Mouse (Mus musculus) ovary, postnatal 10 days (tissue): ENCODE measurements around the gene Map2.

ENCODE experiments used
- DNase-seq: peaks from one replicate; pipeline ENCODE4 v3.0.0; 2022; ENCODE audit warnings: low spot score

The Map2 gene

DNA sequence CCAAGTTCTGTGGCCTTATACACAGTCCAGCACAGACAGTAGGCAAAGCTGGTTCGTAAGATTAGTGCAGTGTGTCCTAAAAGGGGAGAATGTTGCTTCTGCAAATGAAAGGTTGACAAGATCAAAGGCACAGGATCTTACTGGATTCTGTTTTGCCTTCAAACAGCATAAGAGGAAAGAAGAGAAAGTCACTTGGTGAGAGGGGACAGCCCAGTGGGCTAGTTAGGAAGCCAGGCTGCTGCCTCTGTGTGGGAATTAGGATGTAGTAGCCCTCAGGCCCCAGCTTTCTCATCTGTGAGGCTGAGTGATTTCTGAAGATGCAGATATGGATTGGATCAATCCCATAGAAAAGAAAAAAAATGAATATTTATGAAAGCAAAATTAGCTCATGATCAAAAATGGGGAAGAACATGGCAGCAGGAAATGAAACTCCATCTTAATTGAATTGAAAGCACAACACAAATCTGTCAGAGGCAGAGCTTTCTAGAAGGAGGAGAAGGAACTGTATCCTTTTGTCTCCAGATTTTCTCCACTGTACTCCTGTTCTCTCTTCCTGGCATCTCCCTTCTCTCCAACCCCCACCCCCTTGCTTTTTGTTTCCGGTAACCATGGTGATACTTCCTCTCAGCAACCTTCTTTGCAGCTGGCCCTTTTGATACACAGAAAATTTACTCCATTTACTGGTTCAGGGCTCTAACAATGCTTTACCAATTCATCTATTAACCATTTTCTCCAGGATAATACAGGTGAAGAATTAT, 145.5 kb downstream of the Map2 start:
- DNase-seq, result no peak

DNA sequence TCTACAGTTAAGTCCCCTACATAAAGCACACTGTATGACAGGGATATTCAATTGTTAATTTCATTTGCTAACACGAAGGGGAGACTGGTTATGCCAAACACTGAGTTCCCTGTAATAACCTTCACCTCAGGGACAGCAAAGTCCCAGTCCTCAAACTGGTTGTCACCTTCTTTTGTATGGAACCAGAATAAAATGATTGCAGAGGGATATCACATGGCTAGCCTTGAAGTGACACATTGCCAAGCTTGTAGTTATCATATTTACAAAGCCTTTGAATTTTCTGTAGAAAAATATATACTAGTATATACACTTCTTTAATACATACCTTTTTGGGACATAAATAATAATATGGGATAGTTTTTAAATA, 146.0 kb downstream of the Map2 start:
- no peak for DNase-seq

DNA sequence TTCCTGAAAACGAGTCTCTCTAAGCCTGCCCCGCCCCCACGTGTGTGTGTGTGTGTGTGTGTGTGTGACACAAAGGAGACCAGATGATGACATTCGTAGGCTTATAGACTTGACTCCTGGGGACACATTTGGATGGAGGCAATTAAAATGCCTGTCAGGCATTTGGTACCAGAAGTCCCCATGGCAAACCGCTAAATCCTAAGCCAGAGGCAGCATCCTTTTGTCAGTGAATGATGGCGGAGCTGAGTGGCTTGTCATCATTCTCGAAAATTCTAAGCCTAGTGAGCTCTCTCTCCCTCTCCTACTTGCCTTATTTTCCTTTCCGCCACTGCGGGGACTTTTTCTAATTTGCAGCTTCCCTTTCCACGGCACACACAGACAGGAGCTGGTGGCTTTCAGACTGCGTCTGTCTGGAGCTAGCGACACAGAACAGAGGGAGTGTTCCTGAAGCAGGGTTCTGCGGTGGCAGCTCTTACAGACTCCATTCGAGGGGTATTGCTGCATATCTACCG, 146.6 kb downstream of the Map2 start:
- no peak for DNase-seq

DNA sequence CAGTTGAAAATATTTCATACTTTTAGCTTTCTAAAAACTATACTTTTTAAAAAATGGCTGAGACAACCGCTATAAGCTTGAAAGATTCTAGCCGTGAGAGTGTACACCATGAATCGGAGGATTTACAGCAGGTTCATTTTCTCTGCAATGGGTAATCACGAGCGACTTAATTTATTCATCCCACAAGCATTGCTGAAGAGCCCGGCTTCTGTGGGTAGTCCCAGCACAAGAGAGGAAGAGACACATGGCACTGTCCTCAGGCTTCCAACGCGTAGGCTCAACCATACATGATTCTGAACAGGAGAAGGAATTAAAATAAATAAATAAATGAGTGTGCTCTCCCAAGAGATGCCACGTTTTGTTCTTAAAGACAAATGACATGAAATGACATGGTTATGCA, 148.4 kb downstream of the Map2 start:
- no peak for DNase-seq

DNA sequence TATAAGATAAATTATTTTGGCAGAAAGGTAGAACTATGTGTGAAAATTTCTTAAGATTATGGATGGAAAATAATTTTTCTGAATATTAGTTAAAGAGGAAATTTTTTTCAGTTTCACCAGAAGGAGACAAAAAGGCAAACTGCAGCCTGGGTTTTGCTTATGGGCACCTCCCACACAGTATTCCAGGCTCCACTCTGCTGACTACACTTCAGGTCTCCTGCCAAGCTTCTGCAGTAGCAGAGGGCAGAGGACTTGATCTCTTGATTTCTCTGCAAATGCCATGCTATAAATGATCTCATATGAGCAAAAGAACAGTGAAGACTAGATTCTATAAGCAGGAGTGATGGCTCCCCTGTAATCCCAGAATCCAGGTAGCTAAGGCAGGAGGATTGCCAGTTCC, 149.9 kb downstream of the Map2 start:
- no peak for DNase-seq

DNA sequence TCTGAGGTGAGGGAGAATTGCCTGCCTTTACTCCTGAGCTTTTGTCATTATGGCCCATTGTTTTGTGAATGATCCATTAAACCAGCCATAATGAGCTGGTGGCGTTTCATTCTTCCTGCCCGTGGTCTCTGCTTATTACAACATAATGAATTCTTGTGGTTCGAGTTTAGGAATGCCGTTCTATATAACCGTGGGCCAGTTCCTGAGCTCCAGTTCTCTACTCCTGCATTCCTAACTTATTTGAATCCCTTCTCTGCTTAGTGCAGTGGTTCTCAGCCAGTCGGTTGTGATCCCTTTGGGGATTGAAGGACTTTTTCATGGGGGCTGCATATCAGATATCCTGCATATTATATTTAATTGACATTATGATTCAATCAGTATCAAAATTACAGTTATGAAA, 153.9 kb downstream of the Map2 start:
- DNase-seq, result no peak

DNA sequence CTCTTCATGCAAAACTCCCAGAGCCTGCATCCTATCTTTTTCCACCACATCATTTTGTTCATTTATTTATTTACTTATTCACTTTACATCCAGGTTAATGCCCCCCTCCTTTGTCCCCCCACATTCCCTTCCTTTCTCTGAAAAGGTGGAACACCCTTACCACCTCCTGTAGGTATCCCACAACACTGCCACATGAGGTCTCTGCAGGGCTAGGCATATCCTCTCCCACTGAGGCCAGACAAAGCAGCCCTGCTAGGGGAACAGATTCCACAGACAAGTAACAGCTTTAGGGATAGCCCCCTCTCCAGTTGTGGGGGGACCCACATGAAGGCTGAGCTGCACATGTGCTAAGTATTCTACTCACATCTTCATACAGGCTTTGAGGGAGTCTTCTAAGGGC, 154.5 kb downstream of the Map2 start:
- DNase-seq, result no peak

DNA sequence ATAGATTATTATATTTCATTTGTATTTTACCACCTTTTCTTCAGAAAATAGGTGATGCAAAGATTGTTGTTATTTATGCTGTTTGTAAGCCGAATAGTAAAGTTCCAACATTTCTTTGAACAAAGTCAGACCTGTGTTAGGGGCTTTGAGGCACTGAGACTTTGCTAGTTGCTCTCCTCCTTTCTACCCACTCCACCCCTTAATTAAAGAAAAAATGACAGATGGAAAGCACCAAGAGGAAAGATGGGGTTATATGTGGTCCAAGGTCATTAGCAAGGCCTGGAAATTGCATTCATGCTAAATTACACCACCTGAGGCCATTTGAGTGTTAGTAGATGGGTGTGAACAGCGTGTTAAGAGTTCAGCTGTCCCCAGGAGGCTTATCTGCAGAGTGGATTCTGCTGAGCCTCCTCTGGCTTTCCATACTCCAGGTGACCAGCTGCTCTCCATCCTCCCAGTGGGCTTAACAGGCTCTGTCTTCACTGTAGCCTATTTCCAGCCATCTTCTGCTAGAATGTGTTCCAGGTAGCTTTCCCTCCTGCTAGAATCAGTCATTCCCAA, 160.7 kb downstream of the Map2 start:
- DNase-seq, result no peak

DNA sequence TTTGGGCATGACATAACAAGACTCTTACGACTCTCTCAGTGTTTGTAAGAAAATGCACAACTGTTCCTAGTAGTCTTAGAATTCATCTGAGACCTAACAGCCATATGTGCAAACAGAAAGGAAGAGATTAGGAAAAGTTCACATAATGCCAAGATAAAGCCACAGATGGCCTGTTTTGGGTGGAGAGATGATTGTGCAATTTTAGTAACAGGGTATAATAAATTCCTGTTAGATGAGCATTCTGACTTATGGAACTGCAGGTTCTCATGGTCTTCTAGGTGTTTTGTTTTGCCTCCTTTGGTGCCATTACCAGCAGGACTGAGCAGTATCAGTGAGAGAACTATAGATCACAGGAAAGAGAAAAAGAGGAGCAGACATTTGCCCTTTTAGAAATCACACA, 164.1 kb downstream of the Map2 start:
- no peak for DNase-seq

DNA sequence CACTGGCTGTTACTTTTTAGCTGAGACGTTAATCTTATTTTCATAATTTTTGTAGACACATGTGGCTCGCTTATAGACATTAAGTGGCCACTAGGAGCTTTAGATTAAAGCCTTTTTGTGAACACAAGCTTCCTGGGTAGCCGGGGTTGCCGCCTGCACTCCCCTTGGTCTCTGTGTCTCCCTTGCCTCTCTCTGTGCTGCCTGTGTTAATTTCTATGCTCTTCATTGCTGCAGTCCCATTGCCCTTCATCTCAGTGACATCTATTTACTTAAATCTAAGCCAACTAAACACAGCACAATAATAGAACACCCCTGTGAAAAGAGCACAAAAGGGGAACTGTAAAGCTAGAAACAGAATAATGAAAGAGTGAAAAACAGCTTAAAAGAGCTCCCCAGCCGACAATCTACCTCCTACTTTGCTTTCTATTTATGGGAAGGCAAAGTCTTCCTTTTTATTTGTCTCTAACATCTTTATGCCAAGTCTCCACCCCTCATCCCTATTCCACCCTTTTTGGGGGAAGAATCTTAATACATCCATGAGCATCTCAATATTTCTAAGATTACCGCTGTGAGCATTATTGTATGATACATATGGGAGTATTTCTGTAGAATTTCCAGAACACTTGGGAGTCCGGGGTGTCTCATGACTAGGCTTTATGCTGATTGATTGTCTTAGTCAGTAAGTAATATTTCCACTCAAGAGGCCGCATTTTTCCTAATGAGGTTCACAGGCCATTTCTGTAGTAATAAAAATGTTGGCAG, 173.5 kb downstream of the Map2 start:
- DNase-seq, result no peak

DNA sequence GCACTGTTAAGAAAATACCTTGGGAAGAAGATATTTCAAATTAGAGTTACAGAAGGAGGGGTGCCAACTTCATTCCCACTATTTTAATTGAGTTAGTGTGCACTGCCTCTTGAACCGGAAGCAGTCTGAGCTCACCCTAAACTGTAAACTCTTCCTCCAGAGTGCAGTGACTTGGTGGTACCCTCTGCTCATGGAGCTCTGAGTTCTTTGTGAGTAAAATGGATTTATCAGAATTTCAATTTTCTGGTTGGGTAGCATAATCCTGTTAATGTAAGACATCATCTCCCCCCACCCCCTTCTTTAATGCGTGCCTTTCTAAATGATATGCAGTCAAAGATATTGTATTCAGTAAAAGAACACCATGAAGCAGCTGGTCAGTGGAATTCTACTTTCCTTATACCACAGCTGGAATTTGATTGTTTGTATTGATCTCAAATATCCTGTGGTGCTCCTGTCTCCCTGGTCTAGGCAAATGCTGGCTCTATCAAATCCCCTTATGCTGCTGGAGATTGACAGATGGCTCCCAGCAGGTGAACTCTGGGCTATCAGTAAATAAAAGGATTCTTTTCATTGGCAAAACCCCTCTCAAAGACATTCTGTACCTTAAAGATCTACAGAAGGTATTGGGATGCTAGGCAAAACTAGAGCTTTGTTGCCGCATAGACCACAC, 174.2 kb downstream of the Map2 start:
- DNase-seq, result no peak

DNA sequence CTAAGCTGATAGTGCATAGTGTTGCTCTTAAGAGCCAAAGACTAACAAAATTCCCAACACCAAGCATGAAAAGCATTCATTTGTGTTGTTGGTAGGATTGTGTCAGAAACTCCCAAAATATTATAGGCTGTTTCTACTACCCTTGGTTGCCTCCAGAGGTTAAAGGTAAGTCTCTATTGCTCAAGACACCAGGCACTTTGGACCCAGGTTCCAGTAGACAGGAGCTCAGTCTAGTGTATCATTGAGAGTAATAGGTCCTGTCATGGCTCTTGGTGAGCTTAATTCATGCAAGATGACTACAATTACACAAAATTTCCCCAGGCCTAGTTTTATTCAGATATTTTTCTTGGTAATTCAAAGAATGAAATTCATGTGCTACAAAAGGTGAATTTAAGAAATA, 176.3 kb downstream of the Map2 start:
- no peak for DNase-seq

DNA sequence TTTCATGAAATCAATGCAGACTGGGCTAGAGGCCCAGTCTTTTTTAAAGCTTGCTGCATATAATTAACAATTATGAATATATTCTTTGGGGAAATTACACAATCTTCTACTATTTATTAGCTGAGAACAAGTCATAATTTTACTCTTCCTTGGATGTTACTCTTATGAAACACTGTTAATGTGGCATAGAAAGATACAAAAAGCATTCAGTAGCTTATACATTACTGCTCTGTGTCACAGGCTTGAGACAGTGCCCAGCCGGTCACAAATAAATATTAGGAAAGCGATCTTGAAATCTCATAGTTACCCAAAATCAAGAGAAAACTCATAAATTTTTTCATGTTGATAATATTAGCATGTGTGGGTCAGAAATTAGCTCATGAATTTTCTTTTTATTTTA, 186.7 kb downstream of the Map2 start:
- no peak for DNase-seq

DNA sequence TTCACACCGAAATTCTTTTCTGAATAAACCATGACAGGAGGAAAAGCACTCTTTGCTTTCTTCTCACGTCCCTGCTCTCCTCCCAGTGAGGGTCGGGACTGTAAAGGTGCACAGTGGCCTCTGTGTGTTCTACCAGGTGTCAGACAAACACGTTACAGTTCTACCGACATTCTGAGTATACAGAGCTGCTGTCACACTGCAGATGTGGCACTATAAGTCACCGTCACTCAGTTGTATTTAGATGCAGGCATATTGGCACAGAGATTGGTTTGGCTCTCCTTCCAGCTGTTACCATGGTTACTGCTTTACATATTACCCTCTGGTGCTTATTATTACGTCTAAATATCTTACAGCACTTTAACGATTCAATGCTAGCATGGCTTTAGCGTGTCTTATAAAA, 188.2 kb downstream of the Map2 start:
- no peak for DNase-seq

DNA sequence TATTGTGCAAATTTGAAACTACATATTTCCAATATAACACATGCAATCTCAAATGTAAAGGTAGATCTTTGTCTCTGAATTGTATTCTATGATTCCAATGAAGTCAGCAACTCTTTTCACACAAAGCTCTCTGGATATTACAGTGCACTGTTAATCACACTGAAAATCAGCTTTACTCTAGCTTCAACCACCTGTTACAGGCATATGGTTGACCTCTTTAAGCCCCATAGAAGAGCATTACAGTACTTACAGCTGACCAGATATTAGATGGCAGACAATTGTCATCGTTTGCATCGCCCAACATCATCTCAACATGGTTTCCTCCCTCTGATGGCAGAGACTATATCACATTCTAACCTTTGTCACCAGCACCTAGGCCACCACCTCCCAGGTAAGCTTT, 189.3 kb downstream of the Map2 start:
- no peak for DNase-seq

DNA sequence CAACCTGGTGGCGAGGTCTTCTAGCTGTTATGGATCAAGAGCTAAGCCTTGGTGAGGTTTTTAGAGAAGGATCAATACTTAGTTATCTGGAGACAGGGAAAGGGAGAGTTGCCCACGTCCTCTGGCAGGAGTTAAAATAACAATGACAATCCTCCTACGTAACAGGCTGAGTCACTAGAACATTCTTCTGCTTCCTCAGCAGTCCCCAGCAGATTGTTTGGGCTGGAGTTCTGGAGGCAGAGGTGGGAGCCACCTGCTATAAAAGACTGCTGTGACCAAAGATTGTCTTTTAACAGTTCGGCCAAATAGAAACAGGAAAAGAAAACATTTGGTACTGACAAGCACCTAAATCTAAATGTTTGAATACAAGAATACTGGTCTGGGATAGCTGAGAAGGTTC, 190.5 kb downstream of the Map2 start:
- DNase-seq, result no peak

DNA sequence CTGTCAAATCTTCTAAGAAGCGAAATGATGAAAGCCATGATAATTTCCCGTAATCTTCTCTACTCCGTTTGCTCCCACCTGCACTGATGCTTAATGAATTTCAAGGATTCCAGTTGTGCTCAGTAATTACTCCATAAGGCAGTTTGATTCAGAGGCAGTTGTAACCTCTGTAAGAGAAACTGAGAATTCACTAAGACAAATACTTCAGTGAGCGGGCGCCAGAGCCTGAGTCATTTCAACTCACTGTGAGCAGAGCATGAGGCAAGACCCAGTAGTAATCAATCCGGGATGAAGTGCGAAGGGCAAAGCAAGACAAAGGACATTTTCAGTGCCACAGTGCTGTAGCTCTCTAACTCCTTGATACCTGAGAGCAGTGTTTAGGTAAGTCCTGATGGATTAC, 194.4 kb downstream of the Map2 start:
- DNase-seq, result no peak

DNA sequence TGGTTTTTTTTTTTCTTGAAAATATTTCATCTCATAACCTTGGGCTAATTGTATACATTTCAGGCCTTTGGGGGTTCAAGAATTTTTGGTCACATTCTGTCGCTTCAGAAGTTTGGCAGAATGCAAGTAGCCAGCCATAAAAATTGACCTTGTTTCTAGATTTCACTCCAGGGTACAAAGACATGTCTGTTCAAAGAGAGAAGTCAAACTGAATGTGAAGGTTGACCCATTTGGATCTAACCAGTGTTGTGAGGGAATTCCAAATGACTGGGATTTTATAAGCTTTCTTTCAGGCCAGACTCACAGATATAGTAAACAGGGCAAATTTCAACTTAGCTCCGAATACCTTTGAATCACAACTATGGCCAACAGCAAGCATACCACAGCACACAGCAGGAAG, 196.3 kb downstream of the Map2 start:
- no peak for DNase-seq

DNA sequence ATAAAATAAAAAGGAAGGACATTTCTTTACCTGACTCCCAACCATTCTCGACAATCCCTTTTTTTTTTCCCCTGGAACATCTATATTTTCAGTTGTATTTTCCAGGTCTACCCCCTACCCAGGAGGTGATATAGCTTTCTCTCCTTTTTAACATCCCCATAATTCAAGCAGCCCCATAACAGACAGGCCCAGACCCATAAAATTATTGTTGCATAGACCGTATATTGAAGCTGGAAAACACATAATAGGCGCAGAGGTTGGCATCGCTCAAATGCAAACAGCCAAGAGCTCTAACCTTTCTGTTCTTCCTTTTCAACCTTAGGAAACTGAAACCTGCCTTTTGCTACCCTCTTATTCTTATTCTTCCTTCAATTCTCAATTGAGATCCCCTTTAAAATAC, 211.2 kb downstream of the Map2 start:
- no peak for DNase-seq

DNA sequence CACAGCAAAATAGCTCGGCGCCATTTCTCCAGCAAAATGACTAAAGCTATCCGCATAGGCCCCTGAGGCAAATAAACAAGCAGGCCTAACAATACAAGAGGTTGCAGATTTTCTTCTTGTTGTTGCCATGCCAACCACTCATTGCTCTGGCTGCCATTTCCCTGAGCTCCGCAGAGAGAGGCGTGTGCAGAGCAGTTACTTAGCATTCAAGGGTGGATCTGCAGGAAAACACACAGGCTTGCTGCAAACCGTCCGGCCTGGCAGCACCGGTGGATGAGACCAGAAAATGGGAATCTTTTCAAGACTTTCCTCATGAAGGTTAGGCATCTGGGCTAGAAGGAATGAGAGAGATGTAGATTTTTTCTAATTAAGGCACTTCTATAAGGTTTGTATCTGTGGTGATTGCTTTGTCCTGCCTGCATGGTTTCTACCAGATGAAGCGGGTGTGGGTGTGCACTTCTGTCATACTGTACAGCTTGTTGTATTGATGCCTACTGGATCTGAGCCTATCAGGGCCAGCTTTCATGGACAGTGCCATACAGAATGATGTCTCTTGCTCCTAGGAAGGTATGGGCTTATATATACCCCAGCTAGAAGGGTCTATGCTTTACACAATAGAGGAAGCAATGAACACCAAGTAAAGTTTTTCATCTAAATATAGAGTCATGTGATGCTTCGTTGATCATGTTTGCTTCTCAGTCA, 211.8 kb downstream of the Map2 start:
- DNase-seq, result no peak

DNA sequence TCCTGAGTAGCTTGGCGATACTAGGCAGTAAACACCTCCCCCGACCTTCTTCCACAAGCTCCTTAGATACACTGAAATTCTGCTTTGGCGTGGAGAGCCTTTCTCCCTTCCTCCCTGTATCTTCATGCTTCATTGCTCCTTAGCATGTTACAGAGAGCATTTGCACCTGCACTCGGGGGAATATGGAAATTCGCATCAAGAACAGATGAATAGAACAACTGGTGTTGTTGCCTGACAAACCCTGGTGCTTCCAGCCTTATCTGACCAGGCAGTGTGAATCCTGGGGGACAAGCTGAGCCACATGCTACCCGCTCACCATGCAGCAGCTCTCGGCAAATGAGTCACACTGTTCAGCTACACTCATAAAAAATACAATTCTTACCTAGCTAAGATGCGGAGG, 213.5 kb downstream of the Map2 start:
- no peak for DNase-seq

DNA sequence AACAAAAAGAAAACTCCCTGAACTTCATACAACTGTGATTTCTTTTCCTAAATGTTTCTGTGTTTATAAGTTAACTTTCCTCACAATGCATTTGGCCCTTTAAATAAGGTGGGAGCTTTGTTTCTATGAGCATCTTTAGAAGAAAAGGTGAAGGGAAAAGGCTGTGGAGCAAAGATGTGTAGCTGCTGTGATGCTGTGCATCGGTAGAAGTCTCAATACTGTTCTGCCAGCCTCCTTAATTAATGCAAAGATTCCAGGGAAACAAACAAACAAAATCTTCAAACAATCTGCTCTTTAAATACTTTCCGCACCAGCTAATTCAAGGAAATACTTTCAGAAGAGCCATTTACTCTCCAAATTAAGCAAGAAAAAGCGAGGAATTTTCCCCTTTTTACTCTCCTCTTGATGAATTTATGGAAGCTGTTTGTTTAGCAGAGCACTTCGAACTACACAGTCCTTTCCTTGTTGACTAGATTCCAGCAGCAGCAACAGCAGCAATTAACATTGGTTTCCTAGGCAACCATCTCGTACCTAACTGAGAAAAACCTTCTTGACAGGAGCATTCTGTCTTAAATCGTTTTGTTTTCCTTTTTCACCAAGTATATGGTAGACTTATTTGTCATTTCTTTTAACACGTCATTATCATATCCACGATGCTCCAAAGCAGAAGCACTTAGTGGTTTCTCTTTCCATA, 220.0 kb downstream of the Map2 start:
- DNase-seq, result no peak
